Mouse (Mus musculus) gastrocnemius, postnatal 14 days (tissue): ENCODE data around the gene Atad2b. TPM values are rescaled to one million over a fixed set of nuclear protein-coding genes. Genes with fewer than 3 reads are reported as not detected.

Source experiments
- DNase-seq: peaks from one replicate; pipeline ENCODE4 v3.0.0; 2021; ENCODE audit warnings: mixed read lengths
- intact Hi-C: fragments of 180-260 bp; cut with DNase I; formaldehyde crosslinking; loops from one replicate; pipeline ENCODE4 v1.15.1; 2025; ENCODE audit warnings: low total_unique reads
- total RNA-seq, 2 experiments: library from RNA; stranded (reverse); gene quantifications; 2 replicates each; pipeline ENCODE4 v1.2.3; 2021

The Atad2b gene
- total RNA-seq, 2 experiments from 2014 or later, result 17.6 to 18.0 TPM

DNA sequence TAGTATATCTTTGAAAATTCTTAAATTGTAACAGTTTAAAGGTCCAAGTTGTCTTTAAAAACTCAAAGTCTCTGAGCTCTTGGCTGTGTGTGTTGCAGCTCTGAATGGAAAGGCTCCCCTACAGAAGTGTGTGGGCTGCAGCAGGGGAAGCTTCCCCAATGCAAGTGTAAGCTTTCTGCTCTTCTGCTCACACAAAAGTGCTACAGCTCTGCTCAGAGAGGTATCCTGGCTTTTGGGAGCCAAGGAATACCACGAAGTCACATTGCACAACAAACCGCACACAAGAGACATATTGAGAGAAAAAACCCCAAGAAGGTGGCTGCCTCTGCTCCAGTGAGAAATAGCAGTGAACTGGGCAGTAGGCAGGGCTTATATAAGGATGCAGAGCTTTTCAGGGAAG lies 120.9 kb downstream of the Atad2b start:
- no peak for DNase-seq
- intact Hi-C loops, result no loop called here

- intact Hi-C loops, result no loop called here
- no peak for DNase-seq
Observed at GRCm38 (mm10) chr12:5044141-5044540, 127.0 kb downstream of the Atad2b start.

- intact Hi-C loops, result no loop called here
- DNase-seq, result no peak
Observed at GRCm38 (mm10) chr12:5048104-5048503, 131.0 kb downstream of the Atad2b start.

- DNase-seq, result no peak
- intact Hi-C loops, result no loop called here
Observed at GRCm38 (mm10) chr12:5067590-5067989, 150.4 kb downstream of the Atad2b start.

GRCm38 (mm10) chr12:5070131-5070530 lies 153.0 kb downstream of the Atad2b start:
- intact Hi-C loops, result no loop called here
- DNase-seq, result no peak

DNA sequence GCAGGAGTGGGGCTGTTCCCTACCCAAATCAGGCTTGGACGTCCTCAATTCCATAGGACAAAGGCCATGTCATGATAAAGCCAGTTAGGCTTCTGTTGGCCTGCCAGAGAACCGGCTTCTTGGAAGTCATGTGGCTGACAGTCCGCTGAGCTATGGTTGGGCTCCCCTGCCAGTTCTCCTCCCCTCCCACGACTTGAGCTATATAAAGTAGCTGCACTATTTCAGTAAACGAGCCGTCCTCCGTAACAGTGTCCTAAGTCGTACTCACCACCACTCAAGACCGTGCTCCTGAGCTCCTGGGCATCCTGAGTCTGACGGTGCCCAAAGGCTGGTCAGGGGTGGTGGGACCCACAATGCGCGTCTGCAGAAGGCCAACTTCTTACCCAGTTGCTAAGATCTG lies 156.0 kb downstream of the Atad2b start:
- no peak for DNase-seq
- intact Hi-C loops, result no loop called here

- no peak for DNase-seq
- intact Hi-C loops, result no loop called here
Observed at GRCm38 (mm10) chr12:5081480-5081879, 164.3 kb downstream of the Atad2b start.

DNA sequence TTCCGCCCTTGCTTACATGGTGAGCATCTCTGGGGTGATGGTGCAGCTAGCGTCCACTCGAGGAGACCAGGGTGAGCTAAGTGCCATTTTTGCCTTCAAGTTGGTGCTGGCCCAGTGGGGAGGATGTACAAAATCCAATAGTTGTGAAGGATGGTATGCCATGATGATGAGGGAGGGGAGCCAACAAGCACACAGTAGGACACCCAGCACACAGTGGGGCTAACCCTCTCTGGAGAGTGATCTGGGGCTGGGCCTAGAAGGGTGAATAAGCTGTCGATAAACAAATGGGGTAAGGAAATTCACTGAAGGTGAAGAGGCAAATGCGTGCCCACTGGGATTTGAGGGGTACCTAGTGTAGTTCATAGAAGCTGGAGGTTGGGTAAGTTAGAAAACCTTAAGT lies 167.6 kb downstream of the Atad2b start:
- intact Hi-C loops, result no loop called here
- no peak for DNase-seq

DNA sequence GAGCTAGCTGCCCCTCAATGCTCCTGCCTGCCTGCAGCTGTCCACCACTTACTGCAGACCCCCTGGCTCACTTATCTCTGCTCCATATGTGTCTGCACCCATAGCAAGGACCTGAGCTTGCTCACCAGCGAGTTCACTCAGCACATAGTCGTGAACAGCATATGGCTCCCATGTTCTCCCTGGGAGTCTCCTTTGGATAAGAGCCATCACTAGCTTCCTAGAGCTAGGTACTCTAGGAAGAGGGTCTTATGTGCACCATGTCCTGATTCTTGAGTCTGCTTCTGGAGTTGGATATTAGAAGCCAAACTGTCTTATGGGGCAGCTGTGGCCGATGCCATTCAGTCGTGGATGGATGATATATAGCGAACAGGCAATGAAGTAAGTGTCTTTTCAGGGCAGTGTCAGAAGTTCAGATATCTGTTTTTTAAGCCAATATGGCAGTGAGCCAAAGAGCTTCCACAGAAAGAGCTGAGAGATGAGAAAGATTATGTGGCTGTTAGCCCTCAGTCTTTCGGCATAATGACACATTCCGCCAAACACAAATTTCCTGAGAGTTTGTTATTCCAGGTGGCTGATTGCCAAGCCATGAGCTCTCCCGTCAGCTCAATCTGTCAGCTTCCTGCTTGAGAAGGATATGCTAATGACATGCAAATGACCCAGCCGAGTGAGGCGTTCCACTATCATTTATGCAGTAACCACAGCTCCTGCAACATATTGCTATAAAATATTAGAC lies 170.8 kb downstream of the Atad2b start:
- peak; percentile 26 for DNase-seq

DNA sequence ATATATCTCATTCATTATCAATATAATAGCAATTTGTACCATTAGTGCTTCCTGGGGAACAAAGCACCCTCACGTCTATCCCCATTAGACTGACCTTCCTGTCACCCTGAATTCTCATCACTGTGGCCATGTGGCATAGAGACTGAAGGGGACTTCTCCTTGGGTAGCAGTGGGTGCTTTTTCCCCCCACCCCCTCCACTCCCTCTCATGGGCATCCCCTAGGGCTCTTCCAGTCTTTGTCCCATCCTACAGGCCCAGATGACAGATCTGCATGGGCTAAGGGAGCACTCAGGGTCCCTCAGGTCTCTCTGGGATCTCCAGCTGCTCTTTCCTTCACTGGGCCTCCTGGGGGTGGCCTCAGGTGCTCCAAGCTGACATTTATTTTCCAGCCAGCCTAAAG lies 171.5 kb downstream of the Atad2b start:
- intact Hi-C loops, result no loop called here
- DNase-seq, result no peak

More for the DNA sequence above, 170.8 kb downstream of the Atad2b start:
- intact Hi-C loops, result no loop called here

Other genes starting within 250 kb of the Atad2b start
- under 1 TPM in 1 of 2 experiments, not detected in 1; 0.06 TPM for gene Fam228a, start 178.9 kb upstream of the Atad2b start, total RNA-seq
- gene Pfn4, start 148.3 kb upstream of the Atad2b start, total RNA-seq, result 1 to 10 TPM in 1 of 2 experiments, under 1 TPM in 1; 0.86 to 1.6 TPM
- gene Fam228b, start 148.1 kb upstream of the Atad2b start, total RNA-seq, result 1 to 10 TPM; 3.5 to 3.6 TPM
- 10 to 100 TPM; 41.3 to 44.8 TPM for gene Sf3b6, start 99.8 kb upstream of the Atad2b start, total RNA-seq
- gene Fkbp1b, start 75.8 kb upstream of the Atad2b start, total RNA-seq, result 1 to 10 TPM; 1.0 to 1.7 TPM
- gene Wdcp, start 74.0 kb upstream of the Atad2b start, total RNA-seq, result 1 to 10 TPM; 4.6 to 5.0 TPM
- under 1 TPM; 0.38 to 0.45 TPM for gene Mfsd2b, start 43.0 kb upstream of the Atad2b start, total RNA-seq
- gene Ubxn2a, start 9.6 kb upstream of the Atad2b start, total RNA-seq, result 10 to 100 TPM; 50.4 to 52.4 TPM